7 mouse cellular contexts compared by ENCODE assay signal in the genomic region with DNA sequence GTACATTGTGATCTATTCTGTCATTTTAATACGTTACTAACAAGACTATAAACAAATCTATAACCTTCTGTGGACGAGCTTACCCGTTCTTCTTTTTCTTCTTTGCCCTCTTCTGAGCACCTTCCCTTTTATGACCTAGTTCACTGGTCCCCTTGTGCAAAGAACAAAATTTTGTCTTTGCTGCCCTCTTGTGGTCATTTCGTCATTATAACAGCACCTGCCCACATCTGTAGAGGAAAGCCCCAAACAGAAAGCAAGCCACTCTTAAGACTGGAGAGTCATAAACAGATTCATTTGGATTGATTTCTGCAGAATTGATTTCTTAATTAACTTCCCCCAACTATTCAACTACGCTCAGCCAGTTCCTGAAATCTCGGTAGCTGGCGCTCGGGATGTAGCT.
DNase-seq lines count a peak whose midpoint lies in the region; ATAC-seq lines count a peak whose summit lies in the region.

No protein-coding gene starts in this region.

- H3K4me1 ChIP-seq in limb, embryonic 13.5 days: no peaks in the 10 kb centered on the region

- H3K27ac ChIP-seq in limb, embryonic 13.5 days: no peak overlapping the region

- H3K4me3 ChIP-seq in limb, embryonic 13.5 days: no peak overlapping the region

- no peaks in the 10 kb centered on the region for H3K9me3 ChIP-seq in limb, embryonic 13.5 days

- ATAC-seq in erythroid progenitor cell, adult 5-6 weeks (replicated peaks; ENCODE audit: low FRiP score, poor library complexity, severe bottlenecking): 0 out of 2 replicates have a peak, but pooled peaks have one; percentile 42
- 0 out of 2 replicates have a peak, but pooled peaks have one; percentile 40 for ATAC-seq in limb, embryonic 13.5 days (ENCODE audit: low FRiP score, low read depth)

- no peak overlapping the region for H3K4me2 ChIP-seq in limb, embryonic 13.5 days (replicated peaks)

- 0 out of 2 replicates have a peak, but pooled peaks cover 4% of the 10 kb centered on the region for H3K27me3 ChIP-seq in limb, embryonic 13.5 days

- no peak overlapping the region for H3K9ac ChIP-seq in limb, embryonic 13.5 days

- no peaks in the 10 kb centered on the region for H3K36me3 ChIP-seq in limb, embryonic 13.5 days

- peak; percentile 32 for DNase-seq in urinary bladder, postnatal 14 days (ENCODE audit: low spot score)
- no peak for DNase-seq in urinary bladder, adult 2 months (ENCODE audit: low spot score)
- peak; percentile 52 for DNase-seq in adrenal gland, adult 2 months
- peak; percentile 85 for DNase-seq in hindlimb bud, embryonic 11.5 days (ENCODE audit: extremely low spot score, low read depth, low spot score)
- peak; percentile 95 for DNase-seq in retina, embryonic 14.5 days (ENCODE audit: low spot score)

- WGBS in limb, embryonic 13.5 days: 16% methylated on average over 8 of the region's 8 CpGs
